Comparison of ENCODE assay signal across 9 mouse cellular contexts in genomic region chr19:6531832-6532471, GRCm38 (mm10). TPM values are rescaled to one million over a fixed set of nuclear protein-coding genes. Genes with fewer than 3 reads are reported as not detected.
DNase-seq lines count a peak whose midpoint lies in the region; ATAC-seq and TF ChIP-seq lines count a peak whose summit lies in the region.
"Had no signal": no experiment of that assay in that cellular context is flagged by ENCODE, and none has a peak within 500 bp of the region (broad histone marks: within the 10 kb centered on the region; RNA-seq: fewer than 3 reads in every experiment).

No protein-coding gene starts in this region.

- no peak for ATAC-seq in forebrain, embryonic 11.5 days (replicated peaks; ENCODE audit: low FRiP score)
- ATAC-seq in hindbrain, embryonic 16.5 days: no peak
- no peak for ATAC-seq in liver, postnatal 0 days

- H3K4me3 ChIP-seq in forebrain, embryonic 11.5 days (ENCODE audit: low read depth, low read length): peak overlapping the region; percentile 40
- peak overlapping the region; percentile 40 for H3K4me3 ChIP-seq in hindbrain, embryonic 16.5 days (ENCODE audit: low read length)
- peak overlapping the region; percentile 43 for H3K4me3 ChIP-seq in liver, postnatal 0 days (ENCODE audit: low read depth, low read length)
- peak overlapping the region; percentile 47 for H3K4me3 ChIP-seq in small intestine, adult 2 months (ENCODE audit: low read depth, low read length)

- H3K27ac ChIP-seq in forebrain, embryonic 11.5 days (ENCODE audit: low read depth, low read length): peak overlapping the region; percentile 59
- H3K27ac ChIP-seq in hindbrain, embryonic 16.5 days (ENCODE audit: low read depth, low read length): peak overlapping the region; percentile 75
- H3K27ac ChIP-seq in liver, postnatal 0 days (ENCODE audit: low read depth): no peak overlapping the region
- peak overlapping the region; percentile 23; the same call in 1 of the 2 replicates for H3K27ac ChIP-seq in small intestine, adult 2 months (ENCODE audit: insufficient read depth, low read depth, low read length)
- H3K27ac ChIP-seq: macrophage had no signal

- peaks cover 2% of the 10 kb centered on the region; the same call in 1 of the 2 replicates for H3K27me3 ChIP-seq in forebrain, embryonic 11.5 days (ENCODE audit: control insufficient read depth, insufficient read depth, low read length)
- no peaks in the 10 kb centered on the region for H3K27me3 ChIP-seq in hindbrain, embryonic 16.5 days (replicated peaks; ENCODE audit: control insufficient read depth, insufficient read depth, low read length)
- peaks cover 47% of the 10 kb centered on the region for H3K27me3 ChIP-seq in liver, postnatal 0 days (ENCODE audit: insufficient read depth, low read length)
- peaks cover 36% of the 10 kb centered on the region for H3K27me3 ChIP-seq in small intestine, adult 2 months (ENCODE audit: control insufficient read depth, insufficient read depth, low read length)

- 3% methylated on average over 36 of the region's 36 CpGs for WGBS in forebrain, embryonic 11.5 days
- WGBS in hindbrain, embryonic 16.5 days: 2% methylated on average over 36 of the region's 36 CpGs
- WGBS in liver, postnatal 0 days (ENCODE audit: insufficient replicate concordance): 2% methylated on average over 35 of the region's 36 CpGs
- 4% methylated on average over 36 of the region's 36 CpGs for WGBS in small intestine, adult 2 months

- no peak for TF ChIP-seq CTCF in liver, postnatal 0 days (IDR thresholded peaks at IDR 0.05; ENCODE audit: low read depth)
- TF ChIP-seq CTCF in small intestine, adult 2 months (IDR thresholded peaks at IDR 0.05; ENCODE audit: extremely low read depth, insufficient read length, insufficient replicate concordance, low read depth, low read length): no peak

- peaks cover 32% of the 10 kb centered on the region; the same call in 1 of the 2 replicates for H3K4me1 ChIP-seq in forebrain, embryonic 11.5 days (replicated peaks; ENCODE audit: control insufficient read depth, insufficient read depth, low read length)
- H3K4me1 ChIP-seq in hindbrain, embryonic 16.5 days (ENCODE audit: control insufficient read depth, insufficient read depth, low read depth, low read length): peaks cover 36% of the 10 kb centered on the region
- peaks cover 7% of the 10 kb centered on the region; the same call in 1 of the 2 replicates for H3K4me1 ChIP-seq in liver, postnatal 0 days (ENCODE audit: insufficient read depth)
- H3K4me1 ChIP-seq in small intestine, adult 2 months (ENCODE audit: control insufficient read depth, insufficient read depth, insufficient read length, low read length): peaks cover 5% of the 10 kb centered on the region

- H3K4me2 ChIP-seq in forebrain, embryonic 11.5 days (ENCODE audit: low read depth, low read length, severe bottlenecking): peak overlapping the region; percentile 94
- peak overlapping the region; percentile 71 for H3K4me2 ChIP-seq in hindbrain, embryonic 16.5 days (ENCODE audit: low read length)
- H3K4me2 ChIP-seq in liver, postnatal 0 days (ENCODE audit: low read depth, low read length): peak overlapping the region; percentile 63

- peak; percentile 50 for DNase-seq in right cerebral cortex, postnatal 4 days
- no peak for DNase-seq in right cerebral cortex, postnatal 10 days (ENCODE audit: low spot score in 2 of 2)
- peak; percentile 77 for DNase-seq in forebrain, embryonic 11.5 days (ENCODE audit: low spot score)
- DNase-seq in liver, postnatal 0 days: no peak
- no peak for DNase-seq in left cerebral cortex, postnatal 36 days (ENCODE audit: low spot score in 2 of 2)
- no peak for DNase-seq in cerebellum, postnatal 4 days (ENCODE audit: low spot score in 2 of 2)

- no peaks in the 10 kb centered on the region for H3K36me3 ChIP-seq in forebrain, embryonic 11.5 days (ENCODE audit: control insufficient read depth, insufficient read depth, low read length)
- H3K36me3 ChIP-seq in hindbrain, embryonic 16.5 days (ENCODE audit: control insufficient read depth, insufficient read depth, low read length): peaks cover 1% of the 10 kb centered on the region; the same call in 1 of the 2 replicates
- H3K36me3 ChIP-seq in liver, postnatal 0 days (replicated peaks; ENCODE audit: insufficient read depth, low read length): no peaks in the 10 kb centered on the region
- no peaks in the 10 kb centered on the region for H3K36me3 ChIP-seq in small intestine, adult 2 months (ENCODE audit: control insufficient read depth, insufficient read depth, low read length)

- intact Hi-C loops in left cerebral cortex, postnatal 36 days (cut with DNase I): loop anchor here (5.0 kb wide), 1 partner anchor 35 kb away; no protein-coding TSS in a partner anchor

- TF ChIP-seq POLR2A in small intestine, adult 2 months (IDR thresholded peaks at IDR 0.05; ENCODE audit: low read depth, low read length): no peak

- H3K9me3 ChIP-seq in forebrain, embryonic 11.5 days (ENCODE audit: control insufficient read depth, low read length): no peaks in the 10 kb centered on the region
- H3K9me3 ChIP-seq in hindbrain, embryonic 16.5 days (ENCODE audit: control insufficient read depth, low read length): no peaks in the 10 kb centered on the region
- no peaks in the 10 kb centered on the region for H3K9me3 ChIP-seq in liver, postnatal 0 days (ENCODE audit: low read length)

- TF ChIP-seq EP300 in liver, postnatal 0 days (IDR thresholded peaks at IDR 0.05; ENCODE audit: low read depth): no peak

- peak overlapping the region; percentile 80 for H3K9ac ChIP-seq in forebrain, embryonic 11.5 days (ENCODE audit: low read length)
- peak overlapping the region; percentile 69 for H3K9ac ChIP-seq in hindbrain, embryonic 16.5 days (ENCODE audit: low read depth, low read length)
- peak overlapping the region; percentile 41 for H3K9ac ChIP-seq in liver, postnatal 0 days (replicated peaks)

RNA-seq across cellular contexts. Expression of gene Slc22a12, which starts 10.9 kb away (rescaled TPM):
- polyA plus RNA-seq in forebrain, embryonic 11.5 days (2014; fragmentation: Nextera tagmentation; extraction: Ambion mirVana): not detected in 2 replicates
- polyA plus RNA-seq in hindbrain, embryonic 16.5 days (2015; fragmentation: Nextera tagmentation; extraction: Ambion mirVana): 0.14 TPM in 1 of 2 replicates, not detected in the other
- not detected in 2 replicates for polyA plus RNA-seq in liver, postnatal 0 days (2015; fragmentation: Nextera tagmentation; extraction: Ambion mirVana)
- not detected in 2 replicates for polyA plus RNA-seq in small intestine, adult 2 months (2012; rRNA removed)
- under 1 TPM; 0.25 to 0.50 TPM for total RNA-seq in left cerebral cortex, postnatal 36 days (2021)
- polyA plus RNA-seq: macrophage had no signal

Comparison
In these comparisons a context has a peak if more than half of its experiments do, and no peak if none do; other contexts are left out.
1. DNase-seq: peak in right cerebral cortex, postnatal 4 days (single experiment) and forebrain, embryonic 11.5 days (single experiment); none in right cerebral cortex, postnatal 10 days (0 of 2), liver, postnatal 0 days (single experiment), left cerebral cortex, postnatal 36 days (0 of 2) and cerebellum, postnatal 4 days (0 of 2).
2. Peak in every context shown above with its lines, with median percentiles within 50 percentile points of each other: H3K4me2 ChIP-seq, H3K4me3 ChIP-seq and H3K9ac ChIP-seq.